Mouse (Mus musculus): ENCODE data around the gene 4921536K21Rik.
A peak's percentile ranks its signal among the peaks of the same experiment; 100 is the strongest.
"Not testable (repeated sequence)": the region's sequence is repeated elsewhere in the genome, so short reads cannot be mapped to it uniquely, and the experiment has no call there.

Gene 4921536K21Rik

GRCm38 (mm10) chr11:3911440-3911839 is 16.5 kb upstream of the 4921536K21Rik start:
- DNase-seq (ENCODE audit: low spot score in 2 of 2): not testable (repeated sequence)

GRCm38 (mm10) chr11:3910513-3911310 is 15.8 kb upstream of the 4921536K21Rik start:
- no peak for DNase-seq (ENCODE audit: low spot score in 2 of 2)

- DNase-seq (ENCODE audit: low spot score in 2 of 2): no peak
Measured at GRCm38 (mm10) chr11:3909236-3909635, 14.3 kb upstream of the 4921536K21Rik start.

- DNase-seq (ENCODE audit: low spot score in 2 of 2): no peak
Measured at GRCm38 (mm10) chr11:3905446-3905845, 10.5 kb upstream of the 4921536K21Rik start.

GRCm38 (mm10) chr11:3904673-3905072 is 9.8 kb upstream of the 4921536K21Rik start:
- DNase-seq (ENCODE audit: low spot score in 2 of 2): no peak

GRCm38 (mm10) chr11:3903046-3903445 is 8.1 kb upstream of the 4921536K21Rik start:
- DNase-seq (ENCODE audit: low spot score in 2 of 2): peak; percentile 63 to 75

GRCm38 (mm10) chr11:3902516-3902915 is 7.6 kb upstream of the 4921536K21Rik start:
- no peak for DNase-seq (ENCODE audit: low spot score in 2 of 2)

GRCm38 (mm10) chr11:3900296-3900695 is 5.4 kb upstream of the 4921536K21Rik start:
- DNase-seq (ENCODE audit: low spot score in 2 of 2): no peak

GRCm38 (mm10) chr11:3895933-3896332 is 1.0 kb upstream of the 4921536K21Rik start:
- DNase-seq (ENCODE audit: low spot score in 2 of 2): peak in 1 of 2 experiments; percentile 16

GRCm38 (mm10) chr11:3895458-3895857 is 560 bp upstream of the 4921536K21Rik start:
- DNase-seq (ENCODE audit: low spot score in 2 of 2): no peak

- no peak for DNase-seq (ENCODE audit: low spot score in 2 of 2)
Measured at GRCm38 (mm10) chr11:3893970-3894369, 928 bp downstream of the 4921536K21Rik start.

- no peak for DNase-seq (ENCODE audit: low spot score in 2 of 2)
Measured at GRCm38 (mm10) chr11:3887331-3887730, 7.6 kb downstream of the 4921536K21Rik start.

GRCm38 (mm10) chr11:3883711-3884110 is 11.2 kb downstream of the 4921536K21Rik start:
- DNase-seq (ENCODE audit: low spot score in 2 of 2): no peak

- DNase-seq (ENCODE audit: low spot score in 2 of 2): peak; percentile 30 to 56
Measured at GRCm38 (mm10) chr11:3879836-3880235, 15.1 kb downstream of the 4921536K21Rik start.

- DNase-seq (ENCODE audit: low spot score in 2 of 2): no peak
Measured at GRCm38 (mm10) chr11:3878660-3879059, 16.2 kb downstream of the 4921536K21Rik start.

- no peak for DNase-seq (ENCODE audit: low spot score in 2 of 2)
Measured at GRCm38 (mm10) chr11:3876419-3876818, 18.5 kb downstream of the 4921536K21Rik start.

- DNase-seq (ENCODE audit: low spot score in 2 of 2): no peak
Measured at GRCm38 (mm10) chr11:3864343-3864742, 30.6 kb downstream of the 4921536K21Rik start.

GRCm38 (mm10) chr11:3863454-3864112 is 31.3 kb downstream of the 4921536K21Rik start, which contains the start of gene Osbp2:
Gene Osbp2 (minus strand): TSS chr11:3863903.
- peak; percentile 36 to 53 for DNase-seq (ENCODE audit: low spot score in 2 of 2)

- DNase-seq (ENCODE audit: low spot score in 2 of 2): no peak
Measured at GRCm38 (mm10) chr11:3862661-3863453, 32.0 kb downstream of the 4921536K21Rik start.

- DNase-seq (ENCODE audit: low spot score in 2 of 2): no peak
Measured at GRCm38 (mm10) chr11:3860361-3860760, 34.5 kb downstream of the 4921536K21Rik start.

- DNase-seq (ENCODE audit: low spot score in 2 of 2): no peak
Measured at GRCm38 (mm10) chr11:3859778-3860177, 35.1 kb downstream of the 4921536K21Rik start.

- no peak for DNase-seq (ENCODE audit: low spot score in 2 of 2)
Measured at GRCm38 (mm10) chr11:3857902-3858301, 37.0 kb downstream of the 4921536K21Rik start.

Data from heart, adult 9 months (tissue).